Mouse (Mus musculus): ENCODE measurements around the gene Ascl3.

The Ascl3 gene

GRCm38 (mm10) chr7:109708961-109709382 is 22.6 kb downstream of the Ascl3 start:
- DNase-seq (ENCODE audit: low spot score), result no peak

GRCm38 (mm10) chr7:109707023-109707785 is 24.3 kb downstream of the Ascl3 start:
- peak; percentile 63 for DNase-seq (ENCODE audit: low spot score)

GRCm38 (mm10) chr7:109704461-109704860 is 27.1 kb downstream of the Ascl3 start:
- DNase-seq (ENCODE audit: low spot score), result no peak

DNA sequence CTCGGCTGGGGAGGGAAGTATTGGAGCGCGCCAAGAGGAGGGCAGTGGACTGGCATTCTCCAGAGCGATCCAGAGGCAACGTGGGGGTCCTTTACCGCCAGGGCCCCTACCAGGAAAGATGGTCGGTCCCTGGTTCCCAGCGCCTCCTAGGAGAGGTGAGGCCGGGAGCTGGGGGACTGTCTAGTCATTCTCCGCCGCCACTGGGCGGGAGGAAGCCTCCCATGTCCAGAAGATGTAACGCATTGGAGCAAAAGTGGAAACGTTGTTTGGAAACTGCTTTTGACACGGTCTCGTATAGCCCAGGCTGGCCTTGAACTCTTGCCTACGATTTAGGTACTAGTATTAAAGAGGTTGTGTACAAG is 27.5 kb downstream of the Ascl3 start:
- DNase-seq (ENCODE audit: low spot score), result no peak

GRCm38 (mm10) chr7:109703190-109704015 is 28.1 kb downstream of the Ascl3 start, which contains the start of the genes St5 and Akip1:
Gene St5 (minus strand): TSS chr7:109703605.
Gene Akip1 (plus strand): TSS chr7:109703690.
- peak; percentile 95 for DNase-seq (ENCODE audit: low spot score)

GRCm38 (mm10) chr7:109702721-109703120 is 28.8 kb downstream of the Ascl3 start:
- DNase-seq (ENCODE audit: low spot score), result no peak

GRCm38 (mm10) chr7:109700213-109700612 is 31.3 kb downstream of the Ascl3 start:
- no peak for DNase-seq (ENCODE audit: low spot score)

- DNase-seq (ENCODE audit: low spot score), result no peak
These were observed 36.2 kb downstream of the Ascl3 start for GRCm38 (mm10) chr7:109695339-109695726.

DNA sequence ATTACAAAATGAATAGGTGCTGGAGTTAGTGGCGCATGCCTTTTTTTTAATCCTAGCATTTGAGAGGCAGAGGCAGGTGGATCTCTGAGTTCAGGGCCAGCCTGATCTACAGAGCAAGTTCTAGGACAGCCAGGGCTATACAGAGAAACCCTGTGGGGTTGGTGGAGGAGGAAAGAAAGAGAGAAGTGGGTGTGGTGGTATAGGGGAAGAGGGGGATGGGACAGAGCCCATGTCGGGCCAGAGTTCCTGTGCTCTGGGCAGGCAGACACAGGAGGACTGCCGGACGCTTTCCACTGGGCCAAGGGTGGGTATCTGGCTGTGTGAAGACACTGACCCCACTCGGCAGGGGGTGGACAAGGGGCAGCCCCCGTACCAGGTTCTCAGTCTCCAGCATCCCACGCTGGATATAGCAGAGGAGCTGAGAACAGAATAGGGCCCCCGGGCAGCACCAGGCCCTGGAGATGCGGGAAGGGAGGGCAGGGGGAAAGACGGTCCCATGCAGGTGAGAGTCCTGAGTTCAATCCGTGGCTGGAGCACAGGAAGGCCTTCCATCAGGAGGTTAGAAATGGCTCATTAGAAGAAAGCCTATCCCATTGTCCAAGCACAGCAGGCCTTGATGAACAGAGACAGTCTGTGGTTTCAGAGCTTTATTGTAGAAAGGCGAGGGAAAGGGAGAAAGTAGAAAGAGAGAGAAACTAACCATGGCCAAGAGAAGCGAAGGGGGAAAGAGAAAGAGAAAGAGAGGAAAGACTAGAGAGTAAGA is 36.8 kb downstream of the Ascl3 start:
- DNase-seq (ENCODE audit: low spot score), result no peak

GRCm38 (mm10) chr7:109690961-109691360 is 40.6 kb downstream of the Ascl3 start:
- no peak for DNase-seq (ENCODE audit: low spot score)

DNA sequence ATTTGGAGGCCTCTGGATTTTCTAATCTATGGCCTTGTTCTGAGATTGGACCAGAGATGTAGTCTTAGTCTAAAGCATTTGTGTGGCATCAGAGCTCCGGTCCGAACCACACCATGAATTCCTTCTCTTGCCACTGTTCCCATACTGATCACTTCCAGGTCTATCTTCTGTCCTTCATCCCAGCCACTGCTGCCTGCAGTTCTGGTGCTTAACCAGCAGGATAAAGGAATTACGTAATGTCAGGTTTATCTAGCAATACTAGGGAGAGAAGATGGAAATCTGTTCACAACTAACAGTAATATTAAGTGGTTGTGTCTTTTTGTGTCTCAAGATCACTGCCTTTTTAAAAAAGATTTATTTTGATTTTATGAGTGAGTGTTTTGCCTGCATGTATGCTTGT is 41.4 kb downstream of the Ascl3 start:
- DNase-seq (ENCODE audit: low spot score), result no peak

GRCm38 (mm10) chr7:109686585-109687128 is 44.9 kb downstream of the Ascl3 start:
- DNase-seq (ENCODE audit: low spot score), result no peak

DNA sequence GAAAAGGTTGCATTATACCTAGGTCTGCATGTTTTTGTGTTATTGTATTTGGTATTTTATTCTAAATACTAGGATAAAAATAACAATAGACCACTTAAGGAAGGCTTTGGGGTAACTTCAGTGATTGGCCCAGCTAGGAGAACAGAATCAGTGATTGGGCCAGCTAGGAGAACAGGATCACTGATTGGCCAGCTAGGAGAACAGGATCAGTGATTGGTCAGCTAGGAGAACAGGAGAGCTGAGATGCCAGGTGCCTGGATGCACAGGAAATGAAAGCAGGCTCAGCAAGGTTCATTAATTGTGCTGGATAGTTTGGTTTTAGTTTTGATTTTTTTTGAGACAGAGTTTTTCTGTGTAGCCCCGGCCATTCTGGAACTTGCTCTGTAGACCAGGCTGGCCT is 50.6 kb downstream of the Ascl3 start:
- no peak for DNase-seq (ENCODE audit: low spot score)

- DNase-seq (ENCODE audit: low spot score), result no peak
These were observed 51.2 kb downstream of the Ascl3 start for GRCm38 (mm10) chr7:109680284-109680683.

Measured in T-cell, adult 2 months (primary cell).